Mouse (Mus musculus) small intestine, adult 2 months (tissue): ENCODE results near the gene Haus5.

Source experiments
- CTCF ChIP-seq: fragments of 200-500 bp; IDR thresholded peaks from 2 replicates; pipeline ENCODE4 v1.5.1; 2012; ENCODE audit warnings: low read depth, mild to moderate bottlenecking, control low read depth, inconsistent platforms, low read length, moderate library complexity, mixed read lengths; ENCODE audit not compliant: insufficient replicate concordance, insufficient read length; ENCODE audit errors: extremely low read depth
- POLR2A ChIP-seq: fragments of 200-500 bp; IDR thresholded peaks from 2 replicates; pipeline ENCODE4 v1.6.1; 2012; ENCODE audit warnings: low read depth, mild to moderate bottlenecking, control low read depth, inconsistent platforms, low read length, moderate library complexity

DNA sequence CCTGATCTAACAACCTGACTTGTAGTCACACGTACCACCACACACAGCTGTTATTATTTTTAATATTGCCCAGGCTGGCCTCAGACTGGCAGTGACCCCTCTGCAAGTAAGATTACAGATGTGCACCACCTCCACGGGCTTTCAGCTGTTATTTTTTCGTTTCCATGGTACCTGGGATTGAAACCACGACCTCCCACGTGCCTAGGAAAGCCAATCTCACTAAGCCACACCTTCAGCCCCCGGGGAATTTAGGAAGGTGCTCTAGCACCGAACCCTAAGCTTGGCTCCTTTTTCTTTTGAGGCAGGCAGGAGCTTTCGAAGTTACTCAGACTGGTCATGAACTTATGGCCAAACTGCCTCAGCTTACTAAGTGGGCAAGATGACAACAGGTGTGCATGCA, 60.4 kb downstream of the Haus5 start:
- TF ChIP-seq CTCF (no peak), POLR2A (no peak)
